Mouse (Mus musculus): ENCODE measurements around the gene Elmo2.

Gene Elmo2

GRCm38 (mm10) chr2:165257151-165257834 is 69.0 kb downstream of the Elmo2 start:
- no peak for DNase-seq (ENCODE audit: low spot score)

GRCm38 (mm10) chr2:165256213-165256612 is 70.1 kb downstream of the Elmo2 start:
- no peak for DNase-seq (ENCODE audit: low spot score)

- DNase-seq (ENCODE audit: low spot score) = no peak
Measured at GRCm38 (mm10) chr2:165253867-165254266, 72.4 kb downstream of the Elmo2 start.

- no peak for DNase-seq (ENCODE audit: low spot score)
Measured at GRCm38 (mm10) chr2:165253269-165253668, 73.0 kb downstream of the Elmo2 start.

GRCm38 (mm10) chr2:165252801-165253200 is 73.5 kb downstream of the Elmo2 start:
- DNase-seq (ENCODE audit: low spot score) = no peak

- no peak for DNase-seq (ENCODE audit: low spot score)
Measured at GRCm38 (mm10) chr2:165252381-165252780, 73.9 kb downstream of the Elmo2 start.

- DNase-seq (ENCODE audit: low spot score) = no peak
Measured at GRCm38 (mm10) chr2:165250903-165251302, 75.4 kb downstream of the Elmo2 start.

- no peak for DNase-seq (ENCODE audit: low spot score)
Measured at GRCm38 (mm10) chr2:165248967-165249366, 77.3 kb downstream of the Elmo2 start.

GRCm38 (mm10) chr2:165246349-165246748 is 79.9 kb downstream of the Elmo2 start:
- DNase-seq (ENCODE audit: low spot score) = no peak

- DNase-seq (ENCODE audit: low spot score) = no peak
Measured at GRCm38 (mm10) chr2:165243122-165243720, 83.1 kb downstream of the Elmo2 start.

- no peak for DNase-seq (ENCODE audit: low spot score)
Measured at GRCm38 (mm10) chr2:165242575-165242974, 83.7 kb downstream of the Elmo2 start.

GRCm38 (mm10) chr2:165241786-165242185 is 84.5 kb downstream of the Elmo2 start:
- no peak for DNase-seq (ENCODE audit: low spot score)

- no peak for DNase-seq (ENCODE audit: low spot score)
Measured at GRCm38 (mm10) chr2:165240371-165240770, 85.9 kb downstream of the Elmo2 start.

GRCm38 (mm10) chr2:165239533-165240144 is 86.6 kb downstream of the Elmo2 start:
- no peak for DNase-seq (ENCODE audit: low spot score)

- no peak for DNase-seq (ENCODE audit: low spot score)
Measured at GRCm38 (mm10) chr2:165238416-165239145, 87.7 kb downstream of the Elmo2 start.

All from c-Kit-positive CD71-positive TER-119-positive erythroid progenitor cells, embryonic 14.5 days (primary cell).